Mouse (Mus musculus): ENCODE measurements at regions not wholly inside any gene's neighbourhood (a gene's known extent, or its start where the extent isn't known, plus 50 kb on each side); places are given as distances from the start of the nearest gene placed in this dataset.

DNA sequence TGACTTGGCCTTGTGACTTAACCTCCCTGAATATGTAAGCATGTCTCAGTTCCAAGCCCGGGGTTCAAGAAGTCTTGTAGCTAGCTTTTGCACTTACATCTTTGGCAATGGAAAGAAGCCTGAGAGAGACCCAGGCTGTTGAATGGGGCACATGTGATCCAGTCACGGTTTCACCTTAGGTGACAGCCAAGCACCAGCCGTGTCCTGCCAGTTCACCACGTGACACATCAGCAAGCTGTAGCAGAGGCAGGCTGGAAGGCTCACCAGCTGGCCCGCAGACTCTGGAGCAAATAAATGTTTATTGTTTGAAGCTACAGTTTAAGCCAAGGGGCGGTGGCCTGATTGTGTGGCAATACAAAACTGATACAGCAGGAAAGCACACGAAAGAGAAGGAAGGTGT is 89.3 kb upstream of the Sertad2 start:
- TF ChIP-seq CTCF (IDR thresholded peaks at IDR 0.05; ENCODE audit: low read depth) (no peak), EP300 (IDR thresholded peaks at IDR 0.05; ENCODE audit: low read depth) (no peak)
